Mouse (Mus musculus) lung, postnatal 0 days (tissue): ENCODE data around the gene Yars.

Experiments
- CTCF ChIP-seq: IDR thresholded peaks from 2 replicates; pipeline ENCODE4 v1.5.1; 2016; ENCODE audit warnings: antibody characterized with exemption, mild to moderate bottlenecking
- EP300 ChIP-seq: IDR thresholded peaks from 2 replicates; pipeline ENCODE4 v1.6.1; 2016; ENCODE audit warnings: antibody characterized with exemption, mild to moderate bottlenecking, control low read depth

GRCm38 (mm10) chr4:129250759-129251481 is 61.4 kb downstream of the Yars start:
- TF ChIP-seq CTCF (no peak), EP300 (no peak)
